Mouse (Mus musculus) spleen, postnatal 10 days (tissue): ENCODE measurements around the gene Hbb-y.
"Not testable (repeated sequence)": the region's sequence is repeated elsewhere in the genome, so short reads cannot be mapped to it uniquely, and the experiment has no call there.

Experiments
- DNase-seq, 2 experiments: peaks; one replicate each; pipeline ENCODE4 v3.0.0; 2021 to 2022; ENCODE audit warnings: low spot score in 2 of 2

The Hbb-y gene

DNA sequence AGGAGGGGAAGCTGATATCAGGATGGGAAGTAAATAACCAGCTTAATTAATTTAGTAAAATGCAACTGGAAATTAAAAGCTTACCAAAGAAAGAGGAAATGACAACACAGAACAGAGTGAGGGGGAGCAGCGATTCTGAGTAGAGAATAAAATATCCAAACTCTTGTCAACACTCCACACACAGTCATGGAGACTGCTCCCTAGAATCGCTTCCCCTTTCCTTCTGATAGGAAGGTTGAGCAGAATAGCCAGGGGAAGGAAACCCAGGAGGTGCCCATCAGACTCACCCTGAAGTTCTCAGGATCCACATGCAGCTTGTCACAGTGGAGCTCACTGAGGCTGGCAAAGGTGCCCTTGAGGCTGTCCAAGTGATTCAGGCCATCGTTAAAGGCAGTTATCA, 39.9 kb downstream of the Hbb-y start:
- DNase-seq, result not testable (repeated sequence)

DNA sequence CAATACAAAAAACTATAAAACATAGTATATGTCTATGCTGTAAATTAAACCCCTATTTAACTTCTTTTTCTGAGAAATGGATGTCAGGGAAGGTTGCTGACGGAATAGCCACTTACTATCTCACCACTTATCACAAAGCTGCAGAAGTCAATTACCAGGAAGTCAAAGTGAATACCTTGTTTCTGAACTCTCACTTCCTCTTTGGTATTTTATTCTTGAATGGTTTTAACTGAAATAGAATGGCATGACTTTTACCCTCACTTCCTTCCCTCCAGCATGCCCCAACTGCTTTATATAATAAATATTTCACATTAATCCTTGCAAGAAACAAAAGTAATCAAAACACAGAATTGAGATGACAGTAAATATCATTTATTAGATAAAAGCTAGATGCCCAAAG, 40.8 kb downstream of the Hbb-y start:
- no peak for DNase-seq

DNA sequence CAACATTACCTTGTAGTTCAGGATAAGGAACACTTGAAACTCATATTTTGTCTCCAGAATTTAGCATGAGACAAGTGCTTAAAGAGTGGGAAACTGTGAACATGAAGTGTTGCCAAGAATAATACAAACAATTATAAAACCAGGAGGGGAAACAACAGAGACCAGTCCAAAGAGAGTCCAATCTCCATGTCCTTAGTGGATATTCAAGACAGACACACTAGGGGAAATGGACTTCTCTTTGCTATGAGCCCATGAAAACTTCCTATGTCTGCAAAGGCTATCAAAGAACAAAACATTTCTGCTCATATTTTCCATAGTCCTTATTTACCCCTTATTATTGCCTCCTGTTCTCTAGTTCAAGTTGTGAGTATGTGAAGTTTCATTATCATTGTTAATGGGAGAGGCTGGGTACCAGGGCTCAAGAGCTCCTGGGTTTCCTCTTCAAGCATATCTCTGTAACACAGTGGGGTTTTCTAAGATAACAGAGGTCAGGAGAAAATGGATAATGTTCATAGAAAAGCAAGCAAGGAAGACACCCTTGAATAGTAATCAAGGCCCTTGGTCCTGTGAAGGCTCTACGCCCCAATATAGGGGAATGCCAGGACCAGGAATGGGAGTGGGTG, 41.7 kb downstream of the Hbb-y start:
- DNase-seq, result no peak

DNA sequence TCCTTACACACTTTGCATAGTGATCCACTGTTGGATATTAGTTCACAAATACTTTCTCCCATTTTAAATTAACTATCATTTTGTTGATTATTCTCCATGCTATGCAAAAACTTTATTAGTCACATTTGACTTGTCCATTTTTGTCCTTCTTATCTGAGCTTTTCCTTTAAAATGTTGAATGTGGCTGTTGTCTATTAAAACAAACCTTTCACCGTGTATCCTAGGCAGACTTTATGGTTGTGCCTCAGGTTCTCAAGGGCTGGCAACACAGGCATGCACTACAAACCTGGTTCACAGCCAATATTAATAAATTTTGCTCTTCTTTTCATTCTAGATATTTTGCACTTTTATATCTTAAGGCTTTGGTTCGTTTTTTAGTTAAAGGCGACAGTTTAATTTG, 42.3 kb downstream of the Hbb-y start:
- peak in 1 of 2 experiments; percentile 22 for DNase-seq

DNA sequence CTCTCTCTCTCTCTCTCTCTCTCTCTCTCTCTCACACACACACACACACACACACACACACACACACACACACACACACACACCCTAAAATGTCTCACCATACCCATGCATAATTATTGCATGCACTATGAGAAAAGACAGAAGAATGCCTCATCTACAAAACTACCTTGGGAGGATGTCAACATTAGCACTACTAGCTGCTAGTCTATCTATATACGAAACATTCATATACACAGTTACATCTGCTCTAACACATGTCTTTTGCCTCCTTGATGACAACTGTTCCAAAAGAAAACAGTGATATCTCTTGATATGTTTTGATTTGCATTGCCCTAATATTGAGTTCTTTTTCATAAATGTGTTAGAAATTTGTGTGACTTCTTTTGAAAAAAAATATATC, 42.7 kb downstream of the Hbb-y start:
- no peak for DNase-seq

DNA sequence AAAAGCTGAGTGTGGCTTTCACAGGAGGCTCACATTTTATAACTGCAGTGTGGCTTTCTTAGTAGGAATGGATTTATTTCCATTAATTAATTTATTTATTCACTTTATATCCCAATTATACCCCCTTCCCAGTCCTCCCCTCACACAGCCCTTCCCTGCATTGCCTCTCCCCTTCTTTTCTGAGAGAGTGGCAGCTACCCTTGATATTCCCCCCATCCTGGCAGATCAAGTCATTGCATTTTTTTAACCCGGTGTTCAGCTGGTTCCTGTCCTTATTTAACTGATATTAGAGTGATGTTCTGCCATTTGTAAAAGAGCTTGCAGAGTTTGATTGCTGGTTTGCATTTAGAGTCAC, 43.2 kb downstream of the Hbb-y start:
- peak in 1 of 2 experiments; percentile 51 for DNase-seq

DNA sequence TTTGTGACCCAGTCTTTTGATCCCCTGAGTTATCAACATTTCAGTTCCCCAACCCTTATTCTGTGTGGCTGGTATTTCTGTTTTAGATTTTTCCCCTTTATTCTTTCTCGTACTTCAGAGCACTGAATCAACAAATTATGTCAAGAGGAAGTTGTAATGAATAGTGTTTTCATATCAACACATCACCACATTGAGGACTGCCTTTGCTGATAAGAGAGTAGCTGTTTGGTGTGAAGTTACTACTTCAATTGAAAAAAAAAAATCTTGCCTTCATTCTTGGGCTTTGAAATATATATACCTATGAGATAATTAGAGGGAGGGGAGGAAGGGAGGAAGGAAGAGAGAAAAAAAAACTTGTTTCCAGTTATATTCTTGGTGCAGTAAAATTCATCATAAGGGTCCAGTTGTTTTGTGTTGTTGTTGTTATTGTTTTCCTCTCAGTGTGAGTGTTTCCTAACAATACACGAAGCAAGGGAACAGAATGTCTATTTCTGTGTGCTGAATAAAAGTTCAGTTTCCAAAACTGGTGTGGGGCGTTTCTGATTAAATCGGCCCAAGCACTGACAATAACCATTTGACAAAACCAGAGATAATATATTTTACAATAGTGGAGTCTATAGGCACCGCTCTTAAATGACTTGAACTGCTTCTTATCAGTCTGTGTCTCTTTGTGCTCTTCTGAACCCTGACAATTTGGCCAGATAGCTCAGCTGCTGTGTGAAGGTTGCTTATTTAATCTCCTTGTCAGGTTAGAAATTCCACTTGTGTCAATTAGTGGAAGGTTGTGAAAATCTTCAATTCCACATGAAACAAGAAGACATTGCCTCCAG, 43.8 kb downstream of the Hbb-y start:
- no peak for DNase-seq

DNA sequence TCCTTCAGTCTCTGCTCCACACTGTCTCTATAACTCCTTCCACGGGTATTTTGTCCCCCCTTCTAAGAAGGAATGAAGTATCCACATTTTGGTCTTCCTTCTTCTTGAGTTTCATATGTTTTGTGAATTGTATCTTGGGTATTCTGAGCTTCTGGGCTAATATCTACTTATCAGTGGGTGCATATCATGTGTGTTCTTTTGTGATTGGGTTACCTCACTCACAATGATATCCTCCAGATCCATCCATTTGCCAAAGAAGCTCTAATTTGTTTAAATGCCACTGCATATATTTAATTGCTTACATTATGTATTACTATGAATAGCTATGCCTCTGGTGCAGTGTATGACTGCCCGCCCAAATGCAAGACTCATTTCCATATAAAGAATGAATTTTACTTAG, 44.9 kb downstream of the Hbb-y start:
- DNase-seq, result not testable (repeated sequence)

DNA sequence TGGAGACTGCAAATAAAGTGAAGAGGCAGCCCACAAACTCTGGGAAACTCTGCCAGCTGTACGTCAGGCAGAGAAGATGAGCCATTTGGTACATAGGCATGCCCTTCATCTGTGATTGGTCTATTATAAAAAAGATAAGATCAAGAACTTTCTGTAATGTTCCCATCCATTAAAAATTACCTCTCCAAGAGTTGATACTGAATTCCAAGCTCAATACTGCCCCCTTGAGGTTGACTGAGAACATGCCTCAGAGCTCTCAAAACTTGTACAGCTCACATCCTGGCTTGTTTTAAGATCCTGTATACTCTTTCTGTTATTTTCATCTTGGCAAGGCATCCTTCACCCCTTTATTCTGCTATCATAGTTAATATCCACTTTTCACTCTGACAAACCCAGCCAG, 46.2 kb downstream of the Hbb-y start:
- DNase-seq, result peak in 1 of 2 experiments; percentile 55
